Mouse (Mus musculus) myocyte (in vitro differentiated cells): Measurements from ENCODE around the gene Obox6. TPM values are rescaled to one million over a fixed set of nuclear protein-coding genes. Genes with fewer than 3 reads are reported as not detected.

Source experiments
- H3K27me3 ChIP-seq: one replicate; pipeline ENCODE4 v1.6.1; 2011; ENCODE audit not compliant: control insufficient read depth, insufficient read depth, insufficient read length
- H3K36me3 ChIP-seq: one replicate; pipeline ENCODE4 v1.6.1; 2011; ENCODE audit not compliant: control insufficient read depth, insufficient read depth
- H3K4me2 ChIP-seq: one replicate; pipeline ENCODE4 v1.6.1; 2011; ENCODE audit warnings: low read depth, control low read depth
- H3K4me3 ChIP-seq: one replicate; pipeline ENCODE4 v1.5.1; 2011; ENCODE audit warnings: mild to moderate bottlenecking, control low read depth, moderate library complexity
- H3K79me2 ChIP-seq: one replicate; pipeline ENCODE4 v1.6.1; 2011; ENCODE audit not compliant: control insufficient read depth, insufficient read depth
- H3ac ChIP-seq: one replicate; pipeline ENCODE4 v1.6.1; 2011; ENCODE audit not compliant: control insufficient read depth, insufficient read length
- CEBPB ChIP-seq: IDR thresholded peaks from 2 replicates; pipeline ENCODE4 v1.6.1; 2011; ENCODE audit warnings: mild to moderate bottlenecking, moderate library complexity; ENCODE audit not compliant: poor library complexity, insufficient read depth, severe bottlenecking
- MAX ChIP-seq: IDR thresholded peaks from one replicate; pipeline ENCODE4 v1.6.1; 2011; ENCODE audit warnings: low read depth, mild to moderate bottlenecking, control low read depth
- MYOD1 ChIP-seq, 3 experiments: IDR thresholded peaks; one replicate each; pipeline ENCODE4 v1.6.1; 2011; ENCODE audit warnings: control low read depth in 2 of 3, low read depth in 2 of 3, mild to moderate bottlenecking in 2 of 3, moderate library complexity in 1 of 3; ENCODE audit not compliant: insufficient read length in 2 of 3, control insufficient read depth in 1 of 3
- MYOG ChIP-seq, 3 experiments: IDR thresholded peaks; one replicate each; pipeline ENCODE4 v1.6.1; 2011; ENCODE audit warnings: control low read depth in 2 of 3, low read depth in 2 of 3, mild to moderate bottlenecking in 2 of 3; ENCODE audit not compliant: insufficient read length in 2 of 3, control insufficient read depth in 1 of 3, insufficient read depth in 1 of 3
- POLR2A ChIP-seq: IDR thresholded peaks from one replicate; pipeline ENCODE4 v1.6.1; 2011; ENCODE audit warnings: low read depth, mild to moderate bottlenecking, control low read depth, moderate library complexity; ENCODE audit not compliant: insufficient read length
- POLR2AphosphoS2 ChIP-seq: IDR thresholded peaks from one replicate; pipeline ENCODE4 v1.6.1; 2011; ENCODE audit warnings: low read depth, control low read depth; ENCODE audit not compliant: insufficient read length
- REST ChIP-seq: IDR thresholded peaks from one replicate; pipeline ENCODE4 v1.6.1; 2011; ENCODE audit warnings: mild to moderate bottlenecking, control low read depth, moderate library complexity; ENCODE audit not compliant: insufficient read depth, insufficient read length
- SRF ChIP-seq: IDR thresholded peaks from one replicate; pipeline ENCODE4 v1.6.1; 2011; ENCODE audit warnings: low read depth; ENCODE audit not compliant: control insufficient read depth, insufficient read length
- TCF12 ChIP-seq: IDR thresholded peaks from one replicate; pipeline ENCODE4 v1.6.1; 2011; ENCODE audit warnings: mild to moderate bottlenecking, control low read depth; ENCODE audit not compliant: poor library complexity, insufficient read depth, severe bottlenecking
- TCF3 ChIP-seq: IDR thresholded peaks from one replicate; pipeline ENCODE4 v1.6.1; 2011; ENCODE audit warnings: low read depth, control low read depth; ENCODE audit not compliant: insufficient read length
- USF1 ChIP-seq: IDR thresholded peaks from one replicate; pipeline ENCODE4 v1.6.1; 2011; ENCODE audit warnings: low read depth, mild to moderate bottlenecking, control low read depth, moderate library complexity
- polyA plus RNA-seq: library from polyadenylated mRNA; unstranded; fragments of >200 nt; fragmentation: generic; extraction: Trizol; gene quantifications from one replicate; pipeline ENCODE4 v1.2.1, GENCODE M21; 2012; ENCODE audit warnings: missing spikeins

Gene Obox6
- polyA plus RNA-seq, 1 experiment, result not detected

- Histone ChIP-seq H3ac (no peak within 1 kb of the TSS), H3K27me3 (peaks cover 5% of the 10 kb centered on the region), H3K4me3 (no peak within 1 kb of the TSS), H3K4me2 (no peak within 1 kb of the TSS), H3K36me3 (no peaks in the 10 kb centered on the region), H3K79me2 (no peaks in the 10 kb centered on the region)
- TF ChIP-seq MYOD1 (IDR thresholded peaks at IDR 0.05; ENCODE audit: control insufficient read depth in 1 of 3, insufficient read length in 2 of 3, low read depth in 2 of 3), result no peak
Observed at GRCm38 (mm10) chr7:15879756-15880155, 40.3 kb upstream of the Obox6 start, which contains the start of gene Crx. Crx (minus strand) TSS chr7:15879968.

- no peaks in the 10 kb centered on the region for H3K27me3 ChIP-seq
- no peak overlapping the region for H3K4me3 ChIP-seq
- no peak for TF ChIP-seq POLR2AphosphoS2
- no peak for TF ChIP-seq POLR2A
- TF ChIP-seq USF1, result no peak
- TF ChIP-seq MAX, result no peak
- no peak for TF ChIP-seq TCF12
- no peak for TF ChIP-seq REST
- no peak for TF ChIP-seq MYOD1 (IDR thresholded peaks at IDR 0.05; ENCODE audit: control insufficient read depth in 1 of 3, insufficient read length in 2 of 3, low read depth in 2 of 3)
- H3K4me2 ChIP-seq, result no peak overlapping the region
- H3K79me2 ChIP-seq, result no peaks in the 10 kb centered on the region
- no peaks in the 10 kb centered on the region for H3K36me3 ChIP-seq
- H3ac ChIP-seq, result no peak overlapping the region
Observed at GRCm38 (mm10) chr7:15864104-15864503, 24.6 kb upstream of the Obox6 start.

- no peak overlapping the region for H3K4me2 ChIP-seq
- TF ChIP-seq CEBPB (no peak), MYOD1 (IDR thresholded peaks at IDR 0.05; ENCODE audit: control insufficient read depth in 1 of 3, insufficient read length in 2 of 3, low read depth in 2 of 3) (no peak), MYOG (IDR thresholded peaks at IDR 0.05; ENCODE audit: control insufficient read depth in 1 of 3, insufficient read depth in 1 of 3, insufficient read length in 2 of 3, low read depth in 2 of 3) (no peak), POLR2A (no peak), POLR2AphosphoS2 (no peak), REST (no peak), SRF (no peak), USF1 (no peak), MAX (no peak), TCF3 (no peak)
- no peaks in the 10 kb centered on the region for H3K36me3 ChIP-seq
- H3ac ChIP-seq, result no peak overlapping the region
- no peaks in the 10 kb centered on the region for H3K27me3 ChIP-seq
- H3K79me2 ChIP-seq, result no peaks in the 10 kb centered on the region
- no peak overlapping the region for H3K4me3 ChIP-seq
Observed at GRCm38 (mm10) chr7:15859657-15860056, 20.2 kb upstream of the Obox6 start.

Other genes with a start within 250 kb of the Obox6 start
- not detected for gene Obox3, start 199.8 kb downstream of the Obox6 start, polyA plus RNA-seq
- gene Obox5, start 89.5 kb downstream of the Obox6 start, polyA plus RNA-seq, result not detected
- gene Crx, start 40.3 kb upstream of the Obox6 start, polyA plus RNA-seq, result not detected
- gene Crxos, start 42.9 kb upstream of the Obox6 start, polyA plus RNA-seq, result not detected
- 507 TPM for gene Selenow, start 82.7 kb upstream of the Obox6 start, polyA plus RNA-seq
- gene Nop53, start 106.4 kb upstream of the Obox6 start, polyA plus RNA-seq, result 270 TPM
- 104 TPM for gene Ehd2, start 127.9 kb upstream of the Obox6 start, polyA plus RNA-seq
- gene Bicra, start 208.2 kb upstream of the Obox6 start, polyA plus RNA-seq, result 6.6 TPM
- not detected for gene Zfp541, start 222.1 kb upstream of the Obox6 start, polyA plus RNA-seq